Mouse (Mus musculus) midbrain, postnatal 0 days (tissue): Measurements from ENCODE around the gene Lsg1. TPM values are rescaled to one million over a fixed set of nuclear protein-coding genes. Genes with fewer than 3 reads are reported as not detected.

Experiments
- ATAC-seq: fragments of 200-750 bp; cut with Nextera tagmentation; 2 replicates; pipeline ENCODE4 v1.8.0; 2017; ENCODE audit warnings: moderate number of reproducible peaks, mild to moderate bottlenecking, moderate TSS enrichment, moderate library complexity; ENCODE audit not compliant: low FRiP score
- DNase-seq: peaks from one replicate; pipeline ENCODE4 v3.0.0-alpha.2; 2015; ENCODE audit warnings: low spot score
- H3K27ac ChIP-seq: fragments of 300-500 bp; sonication (generic); 2 replicates; pipeline ENCODE4 v1.5.1; 2014; ENCODE audit warnings: low read depth, mild to moderate bottlenecking, low read length, mixed read lengths
- H3K27me3 ChIP-seq: fragments of 300-500 bp; sonication (generic); 2 replicates; pipeline ENCODE4 v1.6.1; 2014; ENCODE audit warnings: low read length, control low read depth, mixed read lengths; ENCODE audit not compliant: insufficient read depth
- H3K36me3 ChIP-seq: fragments of 300-500 bp; sonication (generic); 2 replicates; pipeline ENCODE4 v1.6.1; 2014; ENCODE audit warnings: low read length, control low read depth, mixed read lengths; ENCODE audit not compliant: insufficient read depth
- H3K4me1 ChIP-seq: fragments of 300-500 bp; sonication (generic); 2 replicates; pipeline ENCODE4 v1.6.1; 2014; ENCODE audit warnings: mild to moderate bottlenecking, control low read depth, antibody characterized with exemption, low read length, mixed read lengths; ENCODE audit not compliant: insufficient read depth
- H3K4me2 ChIP-seq: fragments of 300-500 bp; sonication (generic); 2 replicates; pipeline ENCODE4 v1.6.1; 2014; ENCODE audit warnings: low read depth, mild to moderate bottlenecking, low read length, mixed read lengths; ENCODE audit not compliant: poor library complexity, severe bottlenecking
- H3K4me3 ChIP-seq: fragments of 300-500 bp; sonication (generic); 2 replicates; pipeline ENCODE4 v1.5.1; 2014; ENCODE audit warnings: low read depth, mild to moderate bottlenecking, low read length, moderate library complexity
- H3K9ac ChIP-seq: fragments of 300-500 bp; sonication (generic); replicated peaks from 2 replicates; pipeline ENCODE4 v1.6.1; 2014; ENCODE audit warnings: mild to moderate bottlenecking, low read length, moderate library complexity, mixed read lengths; ENCODE audit not compliant: poor library complexity, severe bottlenecking
- H3K9me3 ChIP-seq: fragments of 300-500 bp; sonication (generic); 2 replicates; pipeline ENCODE4 v1.6.1; 2016; ENCODE audit warnings: low read length, control low read depth
- CTCF ChIP-seq: IDR thresholded peaks from 2 replicates; pipeline ENCODE4 v1.5.1; 2016; ENCODE audit warnings: antibody characterized with exemption, mild to moderate bottlenecking
- WGBS: fragments of 180-500 bp; shearing (Covaris S2); extraction: QIAGEN DNeasy Blood & Tissue Kit; methylation state at CpG from one replicate; pipeline ENCODE4 v1.1.7; 2014; 5-methylcytosine and 5-hydroxymethylcytosine counted together
- polyA plus RNA-seq: library from polyadenylated mRNA; unstranded; fragments of >200 nt; fragmentation: Nextera tagmentation; extraction: Ambion mirVana; gene quantifications from 2 replicates; pipeline ENCODE4 v1.2.1, GENCODE M21; 2015
- total RNA-seq: library from RNA; depleted of rRNA; stranded (reverse); fragments of >200 nt; gene quantifications from 2 replicates; pipeline ENCODE4 v1.2.3, GENCODE M21; 2014

Lsg1 gene
- total and polyA plus RNA-seq, 2 experiments from 2014 or later, result 17.5 to 43.7 TPM

- Histone ChIP-seq H3K27ac (peak overlapping the region; percentile 72; the same call in 1 of the 2 replicates), H3K36me3 (peaks cover 26% of the 10 kb centered on the region), H3K27me3 (no peaks in the 10 kb centered on the region), H3K4me1 (peaks cover 5% of the 10 kb centered on the region; the same call in 1 of the 2 replicates), H3K9me3 (no peaks in the 10 kb centered on the region), H3K4me3 (peak overlapping the region; percentile 78), H3K4me2 (peak overlapping the region; percentile 94), H3K9ac (peak overlapping the region; percentile 64)
- no peak for TF ChIP-seq CTCF
- 2% methylated on average over 19 of the region's 19 CpGs for WGBS
- DNase-seq, result no peak
- ATAC-seq, result peak; percentile 42; the same call in 1 of the 2 replicates
Measured at GRCm38 (mm10) chr16:30586935-30587493, 378 bp downstream of the Lsg1 start.

GRCm38 (mm10) chr16:30580765-30581164 is 6.6 kb downstream of the Lsg1 start:
- no peak for TF ChIP-seq CTCF
- Histone ChIP-seq H3K9me3 (no peaks in the 10 kb centered on the region), H3K9ac (no peak overlapping the region), H3K4me1 (no peaks in the 10 kb centered on the region), H3K4me3 (no peak overlapping the region), H3K27ac (no peak overlapping the region), H3K4me2 (no peak overlapping the region), H3K36me3 (peaks cover 81% of the 10 kb centered on the region), H3K27me3 (no peaks in the 10 kb centered on the region)
- ATAC-seq (no peak), DNase-seq (no peak)
- 96% methylated on average over 5 of the region's 5 CpGs for WGBS

- no peaks in the 10 kb centered on the region for H3K4me1 ChIP-seq
- no peak overlapping the region for H3K9ac ChIP-seq
- WGBS, result 84% methylated on average over 1 of the region's 1 CpGs
- no peak overlapping the region for H3K27ac ChIP-seq
- H3K4me3 ChIP-seq, result no peak overlapping the region
- no peaks in the 10 kb centered on the region for H3K27me3 ChIP-seq
- no peak for TF ChIP-seq CTCF
- H3K36me3 ChIP-seq, result peaks cover 79% of the 10 kb centered on the region
- ATAC-seq (no peak), DNase-seq (no peak)
- no peaks in the 10 kb centered on the region for H3K9me3 ChIP-seq
- no peak overlapping the region for H3K4me2 ChIP-seq
Measured at GRCm38 (mm10) chr16:30576392-30576791, 11.0 kb downstream of the Lsg1 start.

- H3K9me3 ChIP-seq, result no peaks in the 10 kb centered on the region
- DNase-seq (no peak), ATAC-seq (no peak)
- peaks cover 79% of the 10 kb centered on the region for H3K36me3 ChIP-seq
- TF ChIP-seq CTCF, result no peak
- no peaks in the 10 kb centered on the region for H3K27me3 ChIP-seq
- no peak overlapping the region for H3K4me3 ChIP-seq
- no peaks in the 10 kb centered on the region for H3K4me1 ChIP-seq
- H3K4me2 ChIP-seq, result no peak overlapping the region
- WGBS, result 92% methylated on average over 7 of the region's 7 CpGs
- H3K9ac ChIP-seq, result no peak overlapping the region
- H3K27ac ChIP-seq, result no peak overlapping the region
Measured at GRCm38 (mm10) chr16:30575815-30576214, 11.6 kb downstream of the Lsg1 start.

- no peaks in the 10 kb centered on the region for H3K27me3 ChIP-seq
- H3K9ac ChIP-seq, result no peak overlapping the region
- ATAC-seq (no peak), DNase-seq (no peak)
- H3K27ac ChIP-seq, result no peak overlapping the region
- no peak overlapping the region for H3K4me2 ChIP-seq
- no peak for TF ChIP-seq CTCF
- H3K4me1 ChIP-seq, result no peaks in the 10 kb centered on the region
- WGBS, result 61% methylated on average over 4 of the region's 4 CpGs
- peaks cover 78% of the 10 kb centered on the region for H3K36me3 ChIP-seq
- no peak overlapping the region for H3K4me3 ChIP-seq
- no peaks in the 10 kb centered on the region for H3K9me3 ChIP-seq
Measured at GRCm38 (mm10) chr16:30572239-30572638, 15.2 kb downstream of the Lsg1 start.

GRCm38 (mm10) chr16:30571378-30571777 is 16.0 kb downstream of the Lsg1 start:
- Histone ChIP-seq H3K9me3 (no peaks in the 10 kb centered on the region), H3K4me2 (no peak overlapping the region), H3K27me3 (no peaks in the 10 kb centered on the region), H3K4me1 (no peaks in the 10 kb centered on the region), H3K27ac (no peak overlapping the region), H3K9ac (no peak overlapping the region), H3K4me3 (no peak overlapping the region), H3K36me3 (peaks cover 77% of the 10 kb centered on the region)
- DNase-seq (no peak), ATAC-seq (no peak)
- WGBS, result 97% methylated on average over 5 of the region's 5 CpGs
- no peak for TF ChIP-seq CTCF
